Mouse (Mus musculus) hindbrain, embryonic 10.5 days (tissue): ENCODE data around the gene Gm10775. TPM values are rescaled to one million over a fixed set of nuclear protein-coding genes. Genes with fewer than 3 reads are reported as not detected.
A peak's percentile ranks its signal among the peaks of the same experiment; 100 is the strongest.

Experiments used
- DNase-seq: peaks from one replicate; pipeline ENCODE4 v3.0.0-alpha.2; 2017; ENCODE audit warnings: low spot score
- H3K27ac ChIP-seq: fragments of 300-500 bp; sonication (generic); 2 replicates; pipeline ENCODE4 v1.5.1; 2016; ENCODE audit warnings: mild to moderate bottlenecking, moderate library complexity
- H3K27me3 ChIP-seq: fragments of 300-500 bp; sonication (generic); 2 replicates; pipeline ENCODE4 v1.6.1; 2016; ENCODE audit warnings: mild to moderate bottlenecking; ENCODE audit not compliant: poor library complexity, insufficient read depth, severe bottlenecking
- H3K36me3 ChIP-seq: fragments of 300-500 bp; sonication (generic); 2 replicates; pipeline ENCODE4 v1.6.1; 2016; ENCODE audit warnings: mild to moderate bottlenecking, moderate library complexity
- H3K4me1 ChIP-seq: fragments of 300-500 bp; sonication (generic); replicated peaks from 2 replicates; pipeline ENCODE4 v1.6.1; 2016; ENCODE audit warnings: mild to moderate bottlenecking
- H3K4me3 ChIP-seq: fragments of 300-500 bp; sonication (generic); 2 replicates; pipeline ENCODE4 v1.5.1; 2016; ENCODE audit warnings: mild to moderate bottlenecking, moderate library complexity
- H3K9me3 ChIP-seq: fragments of 300-500 bp; sonication (generic); 2 replicates; pipeline ENCODE4 v1.6.1; 2016; ENCODE audit warnings: mild to moderate bottlenecking, moderate library complexity
- WGBS: fragments of 180-500 bp; shearing (Covaris S2); methylation state at CpG from one replicate; pipeline ENCODE4 v1.1.7; 2016; 5-methylcytosine and 5-hydroxymethylcytosine counted together
- polyA plus RNA-seq: library from polyadenylated mRNA; unstranded; fragments of >200 nt; fragmentation: Nextera tagmentation; extraction: Ambion mirVana; gene quantifications from 2 replicates; pipeline ENCODE4 v1.2.1, GENCODE M21; 2016

Gene Gm10775
- polyA plus RNA-seq: not detected in 2 replicates

- H3K27ac ChIP-seq: no peak within 1 kb of the TSS
- H3K9me3 ChIP-seq: peaks cover 80% of the 10 kb centered on the region
- peaks cover 19% of the 10 kb centered on the region for H3K27me3 ChIP-seq
- no peak for DNase-seq
- WGBS: 51% methylated on average over 29 of the region's 29 CpGs
- H3K4me1 ChIP-seq: peaks cover 4% of the 10 kb centered on the region; the same call in 1 of the 2 replicates
- peaks cover 72% of the 10 kb centered on the region for H3K36me3 ChIP-seq
- H3K4me3 ChIP-seq: peak within 1 kb of the TSS; percentile 38
Observed at GRCm38 (mm10) chr13:65259239-65259638, at the start of gene Gm10775. Gene Gm10775 (plus strand): TSS chr13:65259539.

DNA sequence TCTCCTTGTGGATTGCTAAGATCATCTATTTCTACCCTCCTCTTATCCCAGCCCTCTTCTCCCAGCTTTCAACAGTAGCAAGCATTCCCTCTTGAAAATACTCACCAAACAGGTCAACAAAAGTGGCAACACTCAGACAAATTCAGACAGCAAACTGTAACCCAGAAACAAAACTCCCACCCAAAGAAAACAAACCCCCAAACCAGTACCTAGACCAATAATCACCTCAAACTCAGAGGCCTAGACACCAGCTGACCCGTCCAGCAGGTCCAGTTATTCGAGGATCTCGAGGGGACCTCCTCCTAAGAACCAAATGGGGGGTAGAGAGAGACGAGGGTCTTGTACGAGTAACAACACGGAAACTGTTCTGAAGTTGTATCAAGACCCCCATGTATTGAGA lies 33.4 kb upstream of the Gm10775 start:
- H3K27me3 ChIP-seq: no peaks in the 10 kb centered on the region
- H3K4me3 ChIP-seq: no peak overlapping the region
- no peak overlapping the region for H3K27ac ChIP-seq
- peaks cover 31% of the 10 kb centered on the region for H3K9me3 ChIP-seq
- no peaks in the 10 kb centered on the region for H3K4me1 ChIP-seq
- H3K36me3 ChIP-seq: no peaks in the 10 kb centered on the region
- no peak for DNase-seq
- 68% methylated on average over 6 of the region's 6 CpGs for WGBS

DNA sequence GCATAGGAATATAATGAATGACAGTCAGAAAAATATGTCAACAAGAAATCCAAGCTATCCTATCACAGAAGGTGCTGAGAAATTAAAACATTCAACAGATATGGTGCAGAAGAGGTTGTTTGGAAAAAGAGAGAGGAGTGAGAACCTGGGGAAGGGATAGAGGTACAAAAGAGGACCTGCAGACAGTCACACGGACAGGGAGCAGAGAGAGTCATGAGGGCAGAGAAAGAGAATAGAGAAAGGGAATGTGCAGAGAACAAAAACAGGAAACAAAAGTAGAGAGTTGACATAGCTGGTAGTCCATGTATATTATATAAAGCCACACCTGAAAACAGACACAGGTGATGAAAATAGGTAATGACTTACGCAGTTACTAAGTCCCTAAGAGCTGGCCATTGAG lies 32.7 kb upstream of the Gm10775 start:
- Histone ChIP-seq H3K4me3 (no peak overlapping the region), H3K36me3 (no peaks in the 10 kb centered on the region), H3K9me3 (peaks cover 26% of the 10 kb centered on the region), H3K4me1 (no peaks in the 10 kb centered on the region), H3K27ac (no peak overlapping the region), H3K27me3 (no peaks in the 10 kb centered on the region)
- 84% methylated on average over 2 of the region's 2 CpGs for WGBS
- DNase-seq: no peak

GRCm38 (mm10) chr13:65237211-65237610 lies 22.1 kb upstream of the Gm10775 start:
- H3K4me1 ChIP-seq: peaks cover 5% of the 10 kb centered on the region
- no peaks in the 10 kb centered on the region for H3K36me3 ChIP-seq
- no peak overlapping the region for H3K27ac ChIP-seq
- H3K4me3 ChIP-seq: no peak overlapping the region
- no peaks in the 10 kb centered on the region for H3K27me3 ChIP-seq
- DNase-seq: no peak
- H3K9me3 ChIP-seq: peaks cover 31% of the 10 kb centered on the region
- 64% methylated on average over 9 of the region's 9 CpGs for WGBS

GRCm38 (mm10) chr13:65240509-65241098 lies 18.7 kb upstream of the Gm10775 start:
- peak overlapping the region; percentile 81 for H3K4me3 ChIP-seq
- WGBS: 2% methylated on average over 28 of the region's 28 CpGs

DNA sequence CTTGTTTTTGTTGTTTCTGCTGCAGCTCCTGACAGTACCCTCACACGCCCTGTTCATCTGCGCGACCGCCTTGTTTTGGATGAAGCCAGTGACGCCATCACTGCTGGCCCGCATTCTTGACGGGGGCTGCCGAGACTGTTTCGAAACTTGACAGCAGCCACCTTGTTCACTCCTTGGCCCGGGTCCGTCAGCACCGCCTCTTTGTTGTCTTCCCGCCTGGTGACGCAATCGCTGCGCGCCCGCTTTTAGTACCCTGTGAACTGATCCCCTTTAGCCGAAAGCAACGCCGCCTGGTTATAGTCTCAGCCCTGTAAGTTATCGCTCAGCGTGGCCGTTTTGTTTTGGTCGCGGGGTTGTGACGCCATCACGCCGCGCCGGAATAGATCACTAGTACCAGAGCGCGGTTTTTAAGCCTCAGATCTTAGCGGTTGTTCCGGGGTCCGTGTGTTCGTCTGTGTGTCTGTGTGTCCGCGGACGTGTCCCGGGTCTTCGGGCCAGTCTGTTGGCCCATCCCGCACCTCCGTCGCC lies 18.2 kb upstream of the Gm10775 start:
- peak overlapping the region; percentile 81 for H3K4me3 ChIP-seq
- H3K4me1 ChIP-seq: peaks cover 11% of the 10 kb centered on the region
- under 1% methylated on average over 45 of the region's 45 CpGs for WGBS
- DNase-seq: peak; percentile 93
- peaks cover 34% of the 10 kb centered on the region for H3K36me3 ChIP-seq
- H3K9me3 ChIP-seq: peaks cover 63% of the 10 kb centered on the region
- H3K27ac ChIP-seq: peak overlapping the region; percentile 90
- H3K27me3 ChIP-seq: no peaks in the 10 kb centered on the region

More at GRCm38 (mm10) chr13:65240509-65241098, 18.7 kb upstream of the Gm10775 start:
- Histone ChIP-seq H3K4me1 (peaks cover 11% of the 10 kb centered on the region), H3K36me3 (peaks cover 29% of the 10 kb centered on the region), H3K27ac (peak overlapping the region; percentile 90), H3K27me3 (no peaks in the 10 kb centered on the region), H3K9me3 (peaks cover 59% of the 10 kb centered on the region)
- peak; percentile 95 for DNase-seq

DNA sequence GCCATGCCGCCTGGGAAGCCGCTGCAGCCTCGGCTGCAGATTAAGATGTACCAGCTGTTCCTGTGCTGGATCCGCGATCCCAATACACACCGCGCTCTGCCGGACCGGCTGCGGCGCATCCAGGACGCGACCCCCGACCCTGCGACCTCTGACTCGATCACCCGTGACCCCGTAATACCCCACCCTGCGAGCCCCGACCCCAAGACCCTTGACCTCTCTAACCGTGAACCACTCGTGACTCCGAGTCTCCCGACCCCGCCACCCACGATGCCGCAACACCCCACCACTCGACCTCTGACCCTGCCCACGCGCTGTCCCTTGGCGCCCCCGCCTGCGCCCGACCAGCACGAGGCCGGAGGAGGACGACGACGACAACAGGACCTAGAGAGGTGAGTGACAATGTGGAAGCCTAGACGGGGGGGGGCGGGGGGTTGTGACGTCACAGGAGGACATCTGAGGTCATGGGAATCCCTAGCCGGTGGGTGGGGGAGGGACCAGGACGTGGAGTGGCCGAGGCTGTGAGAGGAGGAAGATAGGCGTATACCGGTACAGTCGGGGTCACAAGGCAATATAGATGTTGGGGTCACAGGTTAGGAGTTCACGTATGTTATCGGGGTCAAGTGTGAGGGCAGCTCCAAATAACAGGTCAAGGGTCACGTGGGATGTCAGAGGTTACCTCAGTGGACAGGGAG lies 17.6 kb upstream of the Gm10775 start:
- DNase-seq: peak; percentile 46
- H3K9me3 ChIP-seq: peaks cover 64% of the 10 kb centered on the region
- H3K4me1 ChIP-seq: peaks cover 11% of the 10 kb centered on the region
- no peaks in the 10 kb centered on the region for H3K27me3 ChIP-seq
- WGBS: 2% methylated on average over 51 of the region's 51 CpGs
- peak overlapping the region; percentile 81 for H3K4me3 ChIP-seq
- H3K36me3 ChIP-seq: peaks cover 37% of the 10 kb centered on the region
- H3K27ac ChIP-seq: peak overlapping the region; percentile 90

DNA sequence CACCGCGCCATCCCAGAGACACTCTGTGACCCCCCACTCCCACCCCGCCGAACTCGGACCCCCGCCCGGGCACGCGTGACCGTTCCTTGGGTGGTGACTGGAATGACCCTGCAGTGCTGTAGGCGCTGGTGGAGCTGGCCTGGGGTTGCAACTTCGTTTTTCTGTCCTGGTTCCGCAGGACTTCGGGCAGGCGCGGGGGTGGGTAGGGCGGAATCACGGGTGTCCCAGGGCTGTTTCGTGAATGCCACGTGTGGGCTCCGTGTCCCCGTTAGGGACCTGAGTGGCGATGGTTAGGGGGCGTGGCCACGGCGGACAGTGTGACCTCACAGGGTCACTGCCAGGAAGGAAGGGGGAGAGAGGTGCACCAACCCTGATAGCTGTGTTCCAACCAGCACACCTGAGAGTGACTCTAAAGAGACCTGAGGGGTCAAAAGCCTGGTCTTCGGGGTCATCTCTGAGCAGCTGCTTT lies 17.0 kb upstream of the Gm10775 start:
- DNase-seq: no peak
- Histone ChIP-seq H3K4me1 (peaks cover 11% of the 10 kb centered on the region), H3K9me3 (peaks cover 62% of the 10 kb centered on the region), H3K27ac (no peak overlapping the region), H3K4me3 (peak overlapping the region; percentile 81), H3K27me3 (no peaks in the 10 kb centered on the region), H3K36me3 (peaks cover 41% of the 10 kb centered on the region)
- 38% methylated on average over 27 of the region's 27 CpGs for WGBS

- H3K4me3 ChIP-seq: no peak overlapping the region
- DNase-seq: no peak
- H3K27ac ChIP-seq: no peak overlapping the region
- 90% methylated on average over 4 of the region's 4 CpGs for WGBS
- H3K9me3 ChIP-seq: peaks cover 69% of the 10 kb centered on the region
- H3K4me1 ChIP-seq: peaks cover 11% of the 10 kb centered on the region
- H3K27me3 ChIP-seq: no peaks in the 10 kb centered on the region
- H3K36me3 ChIP-seq: peaks cover 50% of the 10 kb centered on the region
Observed at GRCm38 (mm10) chr13:65243273-65243672, 16.1 kb upstream of the Gm10775 start.

GRCm38 (mm10) chr13:65258175-65258954 lies 974 bp upstream of the Gm10775 start:
- Histone ChIP-seq H3K27ac (no peak overlapping the region), H3K4me3 (peak overlapping the region; percentile 38), H3K36me3 (peaks cover 63% of the 10 kb centered on the region), H3K4me1 (peaks cover 4% of the 10 kb centered on the region; the same call in 1 of the 2 replicates), H3K9me3 (peaks cover 76% of the 10 kb centered on the region), H3K27me3 (peaks cover 19% of the 10 kb centered on the region)
- whole genome bisulfite sequencing: 27% methylated on average over 36 of the region's 36 CpGs
- DNase-seq: peak; percentile 38

- 97% methylated on average over 5 of the region's 5 CpGs for WGBS
- no peak overlapping the region for H3K27ac ChIP-seq
- peaks cover 77% of the 10 kb centered on the region for H3K36me3 ChIP-seq
- no peak overlapping the region for H3K4me3 ChIP-seq
- DNase-seq: no peak
- H3K4me1 ChIP-seq: peaks cover 4% of the 10 kb centered on the region; the same call in 1 of the 2 replicates
- H3K9me3 ChIP-seq: peaks cover 93% of the 10 kb centered on the region
- H3K27me3 ChIP-seq: peaks cover 19% of the 10 kb centered on the region
Observed at GRCm38 (mm10) chr13:65262086-65262485, 2.7 kb downstream of the Gm10775 start.

DNA sequence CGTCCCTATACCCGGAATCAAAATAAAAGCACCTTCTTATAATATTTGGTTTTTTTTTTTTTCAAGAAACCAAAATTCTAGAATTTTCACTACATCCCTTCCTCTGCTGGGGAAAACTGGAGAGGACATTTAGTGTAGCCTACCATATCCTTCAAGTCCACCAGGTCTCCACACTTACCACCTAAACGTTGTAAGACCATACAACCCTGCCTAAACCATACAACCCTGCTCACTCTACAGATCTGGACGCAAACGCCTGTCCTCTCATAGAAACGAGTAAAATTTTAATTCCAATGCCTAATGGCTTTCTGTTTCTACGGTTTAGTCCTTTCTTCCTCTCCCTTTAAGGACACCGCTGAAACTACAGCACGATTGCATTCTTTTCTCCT lies 18.6 kb downstream of the Gm10775 start:
- Histone ChIP-seq H3K27me3 (no peaks in the 10 kb centered on the region), H3K4me1 (no peaks in the 10 kb centered on the region), H3K36me3 (peaks cover 72% of the 10 kb centered on the region), H3K4me3 (peak overlapping the region; percentile 62), H3K27ac (peak overlapping the region; percentile 91), H3K9me3 (peaks cover 60% of the 10 kb centered on the region)
- DNase-seq: no peak
- WGBS: 15% methylated on average over 9 of the region's 9 CpGs
